Mouse (Mus musculus): ENCODE measurements around the gene Ccl17.
A peak's percentile ranks its signal among the peaks of the same experiment; 100 is the strongest.

Gene Ccl17

GRCm38 (mm10) chr8:94810153-94810552 lies at the start of gene Ccl17:
TSS of gene Ccl17 (plus strand) at chr8:94810453.
- DNase-seq (ENCODE audit: low spot score), result no peak

GRCm38 (mm10) chr8:94767035-94767434 lies 43.2 kb upstream of the Ccl17 start:
- no peak for DNase-seq (ENCODE audit: low spot score)

- no peak for DNase-seq (ENCODE audit: low spot score)
These were observed 39.3 kb upstream of the Ccl17 start for GRCm38 (mm10) chr8:94770945-94771344.

- peak; percentile 18 for DNase-seq (ENCODE audit: low spot score)
These were observed 38.1 kb upstream of the Ccl17 start, which contains the start of gene Cx3cl1 for GRCm38 (mm10) chr8:94771941-94772670. TSS of gene Cx3cl1 (plus strand) at chr8:94772009.

GRCm38 (mm10) chr8:94773048-94773447 lies 37.2 kb upstream of the Ccl17 start:
- DNase-seq (ENCODE audit: low spot score), result no peak

- DNase-seq (ENCODE audit: low spot score), result no peak
These were observed 36.5 kb upstream of the Ccl17 start for GRCm38 (mm10) chr8:94773700-94774171.

GRCm38 (mm10) chr8:94774601-94775000 lies 35.7 kb upstream of the Ccl17 start:
- no peak for DNase-seq (ENCODE audit: low spot score)

GRCm38 (mm10) chr8:94776346-94776745 lies 33.9 kb upstream of the Ccl17 start:
- DNase-seq (ENCODE audit: low spot score), result no peak

- no peak for DNase-seq (ENCODE audit: low spot score)
These were observed 32.2 kb upstream of the Ccl17 start for GRCm38 (mm10) chr8:94778036-94778435.

- DNase-seq (ENCODE audit: low spot score), result no peak
These were observed 31.8 kb upstream of the Ccl17 start for GRCm38 (mm10) chr8:94778473-94778872.

GRCm38 (mm10) chr8:94778895-94779533 lies 31.2 kb upstream of the Ccl17 start:
- DNase-seq (ENCODE audit: low spot score), result no peak

GRCm38 (mm10) chr8:94779534-94780294 lies 30.5 kb upstream of the Ccl17 start:
- no peak for DNase-seq (ENCODE audit: low spot score)

- DNase-seq (ENCODE audit: low spot score), result no peak
These were observed 29.6 kb upstream of the Ccl17 start for GRCm38 (mm10) chr8:94780491-94781154.

GRCm38 (mm10) chr8:94781155-94781837 lies 29.0 kb upstream of the Ccl17 start:
- no peak for DNase-seq (ENCODE audit: low spot score)

- DNase-seq (ENCODE audit: low spot score), result no peak
These were observed 28.4 kb upstream of the Ccl17 start for GRCm38 (mm10) chr8:94781838-94782235.

GRCm38 (mm10) chr8:94783890-94784289 lies 26.4 kb upstream of the Ccl17 start:
- DNase-seq (ENCODE audit: low spot score), result no peak

- DNase-seq (ENCODE audit: low spot score), result no peak
These were observed 24.8 kb upstream of the Ccl17 start for GRCm38 (mm10) chr8:94785247-94785985.

- DNase-seq (ENCODE audit: low spot score), result no peak
These were observed 24.2 kb upstream of the Ccl17 start for GRCm38 (mm10) chr8:94785995-94786595.

- no peak for DNase-seq (ENCODE audit: low spot score)
These were observed 22.4 kb upstream of the Ccl17 start for GRCm38 (mm10) chr8:94787524-94788501.

Measured in urinary bladder, postnatal 10 days (tissue).